Mouse (Mus musculus) heart, adult 8-10 months (tissue): ENCODE measurements at regions not wholly inside any gene's neighbourhood (a gene's known extent, or its start where the extent isn't known, plus 50 kb on each side); places are given as distances from the start of the nearest gene placed in this dataset.

Experiments
- DNase-seq: peaks from one replicate; pipeline ENCODE4 v3.0.0; 2022; ENCODE audit warnings: low spot score

DNA sequence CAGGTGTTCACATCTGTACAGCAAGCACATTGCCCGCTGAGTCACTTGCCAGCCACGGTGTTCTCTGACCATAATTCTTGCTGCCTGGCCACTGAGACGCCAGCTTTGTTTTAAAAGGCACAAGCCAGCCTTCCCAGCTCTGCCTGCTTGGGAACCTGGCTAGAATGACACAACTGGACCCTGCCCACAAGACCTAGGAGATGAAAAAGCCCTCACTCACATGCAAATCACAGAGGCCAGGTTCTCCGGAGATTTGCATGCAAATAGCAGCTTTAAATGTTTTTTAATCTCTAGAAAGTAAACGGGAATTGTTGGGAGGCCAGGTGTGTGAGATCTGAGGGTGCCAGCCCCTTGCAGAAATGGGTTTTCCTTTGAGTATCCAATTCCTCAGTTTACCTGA lies 71.9 kb downstream of the 1810010D01Rik start:
- no peak for DNase-seq

GRCm38 (mm10) chr7:145132506-145132905 lies 75.4 kb downstream of the 1810010D01Rik start:
- no peak for DNase-seq

DNA sequence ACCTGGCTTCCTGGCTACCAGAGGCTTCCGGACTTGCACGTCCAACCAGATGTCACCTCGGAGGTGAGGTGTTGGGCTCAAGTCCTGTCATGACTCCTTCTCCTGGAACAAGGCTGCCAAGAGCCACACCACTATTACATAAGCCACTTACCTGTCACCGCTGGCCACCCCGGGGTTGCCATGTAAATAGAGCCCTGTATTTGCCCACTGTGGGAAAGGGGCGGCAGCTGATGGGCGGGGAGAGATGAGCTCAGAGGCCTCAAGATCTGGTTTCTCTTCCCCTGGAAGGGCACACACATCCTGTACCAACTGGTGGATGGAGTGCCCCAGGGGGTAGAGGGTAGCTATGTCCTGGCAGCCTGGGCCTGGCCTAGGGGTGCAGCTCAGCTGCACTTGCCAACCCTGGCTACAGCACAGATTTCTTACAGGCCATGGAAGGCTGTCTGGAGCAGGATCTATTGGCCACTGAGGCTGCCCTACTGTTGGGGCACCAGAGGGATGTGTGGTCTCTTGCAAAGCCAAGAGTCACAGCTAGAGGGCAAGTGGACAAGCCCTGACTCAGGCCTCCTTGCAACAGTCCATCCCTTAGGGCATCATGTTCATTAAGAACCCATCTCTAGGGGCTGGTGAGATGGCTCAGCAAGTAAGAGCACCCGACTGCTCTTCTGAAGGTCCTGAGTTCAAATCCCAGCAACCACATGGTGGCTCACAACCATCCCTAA lies 76.3 kb downstream of the 1810010D01Rik start:
- DNase-seq = no peak

DNA sequence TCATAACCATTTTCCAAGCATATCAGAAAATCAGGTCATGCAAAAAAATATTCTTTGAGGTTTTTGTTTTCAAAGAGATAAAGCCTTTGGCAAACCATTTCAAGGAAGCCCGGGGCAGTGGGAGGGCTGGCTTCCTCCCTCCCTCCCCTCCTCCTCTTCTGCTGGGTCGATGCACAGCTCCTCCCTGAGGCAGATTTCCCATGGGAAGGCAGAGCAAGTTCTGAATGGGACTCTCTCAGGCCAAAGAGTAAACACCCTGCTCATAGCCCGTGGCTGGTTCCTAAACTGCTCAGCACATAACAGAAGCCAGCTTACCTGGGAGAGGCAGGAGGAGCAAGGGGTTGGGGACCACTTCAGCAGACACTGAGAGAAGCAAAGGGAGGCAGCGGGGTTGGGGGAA lies 77.9 kb downstream of the 1810010D01Rik start:
- DNase-seq = peak; percentile 32

DNA sequence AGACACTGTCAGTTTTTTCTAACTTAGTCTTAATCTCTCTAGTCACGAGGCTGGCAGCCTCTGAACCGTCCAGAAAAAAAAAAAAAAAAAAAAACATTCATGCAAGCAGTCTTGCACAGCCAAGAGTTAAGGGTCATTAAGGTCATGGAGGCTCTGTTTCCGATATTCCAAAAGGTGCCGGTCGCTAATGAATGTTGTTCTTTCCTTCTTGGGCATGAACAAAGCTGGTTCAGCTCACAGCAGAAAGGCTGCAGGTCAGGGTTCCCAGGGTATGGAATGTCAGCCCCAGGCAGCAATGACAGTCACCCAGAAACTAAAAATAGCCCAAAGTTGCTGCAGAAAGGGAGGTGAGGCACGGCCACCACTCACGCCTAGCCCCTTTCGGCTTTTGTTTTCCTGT lies 80.3 kb downstream of the 1810010D01Rik start:
- DNase-seq = no peak

DNA sequence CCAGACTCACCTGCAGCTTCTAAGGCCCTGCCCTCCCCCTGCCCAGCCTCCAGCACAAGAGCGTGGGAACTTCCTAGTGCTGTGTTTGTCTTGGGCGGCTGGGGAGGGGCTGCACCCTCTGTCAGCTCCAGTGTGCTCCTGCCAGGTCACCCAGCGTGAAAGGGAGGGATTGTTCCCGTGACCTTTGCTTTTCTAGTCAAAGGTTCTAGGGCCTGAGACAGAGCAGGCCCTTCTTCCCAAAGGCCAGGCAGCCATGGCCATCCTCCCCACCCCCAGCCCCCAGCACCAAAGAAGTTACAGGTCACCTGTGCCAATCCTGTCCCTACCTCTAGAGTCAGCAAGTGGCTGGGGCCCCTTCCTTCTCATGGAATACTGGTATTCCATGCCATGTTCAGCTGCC lies 80.7 kb downstream of the 1810010D01Rik start:
- DNase-seq = no peak

DNA sequence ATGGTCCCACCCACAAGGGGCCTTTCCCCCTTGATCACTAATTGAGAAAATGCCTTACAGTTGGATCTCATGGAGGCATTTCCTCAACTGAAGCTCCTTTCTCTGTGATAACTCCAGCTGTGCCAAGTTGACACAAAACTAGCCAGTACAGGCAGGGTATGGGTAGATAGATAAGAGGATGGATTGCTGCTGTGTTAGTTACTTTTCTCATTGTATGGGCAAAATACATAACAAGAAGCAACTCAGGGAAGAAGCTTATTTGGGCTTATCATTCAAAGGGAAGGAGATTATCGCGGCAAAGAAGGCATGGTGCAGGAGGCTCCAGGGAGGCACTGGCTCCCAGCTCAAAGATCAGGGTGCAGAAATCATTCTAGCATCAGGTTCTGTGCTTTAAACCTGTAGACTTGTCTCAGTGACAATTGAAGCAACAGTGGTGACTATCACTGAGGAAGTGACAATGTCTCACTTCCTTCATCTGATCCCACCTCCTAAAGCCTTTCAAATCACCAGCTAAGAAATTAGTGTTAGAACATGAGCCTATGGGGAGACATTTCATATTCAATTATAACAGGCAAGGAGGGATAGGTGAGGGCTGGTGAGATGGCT lies 83.8 kb downstream of the 1810010D01Rik start:
- DNase-seq = no peak

DNA sequence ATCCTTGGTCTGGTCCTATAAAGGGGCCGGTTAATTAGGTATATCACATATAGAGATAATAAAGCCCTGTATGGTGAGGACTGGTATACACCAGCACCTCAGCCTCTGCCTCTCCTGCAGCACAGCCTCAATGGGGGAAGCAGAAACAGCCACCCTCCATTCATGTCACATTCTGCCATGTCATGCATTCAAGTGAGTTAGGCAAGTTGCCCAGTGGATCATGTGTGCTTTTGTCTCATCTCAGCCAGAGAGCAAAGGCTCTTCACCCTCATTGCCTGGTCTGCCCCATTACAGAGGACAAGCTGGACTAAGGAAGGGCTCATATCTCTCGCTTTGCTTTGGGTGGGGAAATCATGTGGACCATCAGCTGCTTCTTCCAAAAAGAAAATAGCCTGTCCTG lies 85.4 kb downstream of the 1810010D01Rik start:
- peak; percentile 40 for DNase-seq

DNA sequence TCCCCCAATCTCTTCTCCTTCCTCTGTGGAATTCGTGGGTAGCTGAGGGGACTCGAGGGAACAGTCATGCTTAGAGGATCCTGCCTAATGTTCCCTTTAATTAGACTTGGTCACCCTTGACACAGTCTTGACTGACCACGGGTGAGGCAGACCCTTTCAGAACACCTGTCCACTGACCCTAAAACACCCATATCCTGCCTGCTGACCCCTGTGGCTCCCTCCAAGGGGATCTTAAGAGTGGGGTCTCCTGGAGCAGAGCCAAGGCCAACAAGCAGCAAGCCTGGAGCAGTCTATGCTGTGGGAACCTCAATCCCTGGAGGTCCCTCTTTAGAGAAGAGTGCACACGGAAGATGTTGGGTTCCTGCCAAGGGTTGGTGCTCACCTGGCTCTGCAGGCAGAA lies 89.5 kb downstream of the 1810010D01Rik start:
- DNase-seq = no peak

- DNase-seq = peak; percentile 58
Observed at GRCm38 (mm10) chr7:145114660-145115059, 93.3 kb downstream of the 1810010D01Rik start.

- DNase-seq = no peak
Observed at GRCm38 (mm10) chr7:145114145-145114544, 93.8 kb downstream of the 1810010D01Rik start.

DNA sequence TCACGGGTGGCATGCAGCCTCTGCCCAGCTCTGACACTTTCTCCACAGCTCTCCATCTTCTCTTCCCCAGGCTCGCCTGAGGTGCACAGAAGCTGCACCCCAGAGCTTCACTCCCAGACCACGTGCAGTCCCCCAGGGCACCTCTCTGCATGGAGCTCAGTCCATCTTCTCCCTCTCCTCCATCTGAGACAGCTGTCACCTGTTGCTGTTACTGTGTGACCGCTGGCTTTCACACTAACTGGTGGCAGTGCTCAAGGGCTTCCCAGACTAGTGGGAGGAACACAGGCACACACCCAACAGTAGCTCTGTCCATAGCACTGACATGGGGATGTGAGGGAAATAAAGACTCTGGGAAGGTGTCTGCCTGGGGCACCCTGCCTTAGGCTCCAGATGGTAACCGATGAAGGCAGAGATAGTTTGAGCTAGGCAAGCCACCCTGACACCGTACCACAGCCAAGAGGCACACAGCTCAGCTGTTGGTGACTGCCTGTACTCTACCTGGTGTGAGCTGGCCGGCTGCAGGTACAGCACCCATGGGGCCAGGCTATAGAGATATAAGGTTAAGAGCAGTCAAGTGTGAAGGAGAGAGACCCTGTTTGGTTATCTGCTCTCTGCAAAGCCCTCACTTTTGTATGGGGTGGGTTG lies 94.9 kb downstream of the 1810010D01Rik start:
- DNase-seq = no peak

GRCm38 (mm10) chr7:145112146-145112830 lies 95.6 kb downstream of the 1810010D01Rik start:
- DNase-seq = no peak

- peak; percentile 89 for DNase-seq
Observed at GRCm38 (mm10) chr7:145111252-145112131, 96.4 kb downstream of the 1810010D01Rik start.

- DNase-seq = peak; percentile 84
Observed at GRCm38 (mm10) chr7:145110657-145111251, 97.2 kb downstream of the 1810010D01Rik start.

DNA sequence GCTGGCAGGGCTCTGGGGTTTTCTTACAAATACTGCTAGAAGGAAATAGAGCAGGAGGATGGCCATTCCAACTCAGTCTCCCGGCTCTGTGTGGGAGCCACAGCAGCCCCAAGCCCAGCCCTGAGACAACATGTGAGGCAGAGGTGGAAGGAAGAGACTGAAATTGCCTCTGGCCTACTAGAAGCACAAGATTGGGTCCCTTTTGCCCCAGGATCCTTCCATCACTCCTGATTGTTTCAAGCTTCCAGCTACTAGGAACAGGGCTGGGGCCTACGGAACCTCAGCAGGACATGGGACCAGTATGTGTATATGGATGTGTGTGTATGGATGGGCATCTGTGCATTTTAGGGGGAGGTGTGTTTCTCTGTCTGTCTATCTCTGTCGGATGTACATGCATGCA lies 97.9 kb downstream of the 1810010D01Rik start:
- DNase-seq = no peak

DNA sequence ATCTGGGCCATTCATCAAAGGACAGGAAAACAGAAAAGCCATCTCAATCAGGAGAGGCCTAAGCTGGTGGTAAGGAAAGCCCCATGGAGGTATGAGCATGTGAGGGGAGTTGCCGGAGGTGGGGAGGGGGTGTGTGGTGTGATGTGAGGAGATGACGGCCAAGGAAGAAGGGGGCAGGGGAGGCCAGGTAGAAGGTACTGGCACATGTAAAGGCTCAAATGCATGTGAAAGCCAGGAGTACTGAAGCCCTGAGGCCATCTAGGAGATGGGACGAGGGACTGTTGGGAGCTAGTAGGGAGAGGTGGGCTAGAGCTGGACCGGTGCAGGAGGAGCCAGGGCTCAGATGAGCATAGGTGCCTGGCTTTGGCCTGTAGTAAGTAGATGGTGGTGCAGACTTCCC lies 98.4 kb downstream of the 1810010D01Rik start:
- DNase-seq = no peak

DNA sequence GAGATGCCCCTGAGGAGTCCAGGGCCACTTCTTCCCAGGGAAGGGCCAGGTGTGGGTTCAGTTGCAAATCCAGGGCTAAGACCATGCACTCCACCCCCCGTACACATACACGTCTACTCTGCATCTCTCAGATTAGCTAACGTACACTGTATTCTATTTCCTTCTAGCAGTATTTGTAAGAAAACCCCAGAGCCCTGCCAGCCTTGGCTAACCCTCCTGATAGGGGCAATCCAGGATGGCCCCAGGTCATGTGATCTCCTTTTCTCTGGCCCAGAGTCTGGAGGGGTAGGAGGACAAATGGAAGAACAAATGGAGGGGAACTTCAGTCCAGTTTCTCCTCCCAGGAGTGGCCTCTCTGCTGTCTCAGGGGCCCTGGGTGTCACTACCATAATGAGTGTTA lies 98.9 kb downstream of the 1810010D01Rik start:
- no peak for DNase-seq

GRCm38 (mm10) chr7:145107575-145108170 lies 100.2 kb downstream of the 1810010D01Rik start:
- peak; percentile 68 for DNase-seq

GRCm38 (mm10) chr7:145106494-145106849 lies 101.4 kb downstream of the 1810010D01Rik start:
- DNase-seq = peak; percentile 71
